In the genomic region with DNA sequence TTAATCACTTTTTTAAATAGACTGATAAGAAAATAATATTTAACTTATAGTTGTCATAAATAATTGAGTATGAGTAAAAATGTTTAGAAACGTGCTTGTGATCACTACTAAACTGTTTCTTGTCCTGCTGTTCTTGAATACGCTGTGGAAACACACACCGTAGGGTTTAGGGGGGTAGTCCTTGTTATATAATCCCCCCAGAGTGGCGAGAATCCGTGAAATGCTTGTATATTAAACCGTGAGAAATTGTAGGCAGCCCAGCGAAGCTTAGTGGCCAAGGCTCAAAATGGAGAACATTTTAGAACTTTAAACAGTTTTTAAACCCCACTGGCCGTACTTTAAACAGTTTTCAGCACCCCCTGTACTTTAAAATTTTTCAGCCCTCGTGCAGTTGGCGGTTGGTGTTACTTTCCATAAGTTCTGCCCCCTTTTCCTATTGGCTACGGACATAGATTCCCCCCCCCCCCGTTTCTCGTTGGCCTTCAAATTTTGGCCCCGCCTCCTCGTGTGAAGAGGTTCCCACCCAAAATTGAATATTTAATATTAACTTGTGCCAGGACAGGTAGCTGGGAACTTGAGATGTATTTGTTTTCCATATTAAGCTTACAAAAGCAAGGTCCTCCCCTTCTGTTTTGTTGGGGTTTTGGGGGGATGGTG, we compare ENCODE assay signal across 8 mouse cellular contexts. TPM values are rescaled to one million over a fixed set of nuclear protein-coding genes. Genes with fewer than 3 reads are reported as not detected.
DNase-seq lines count a peak whose midpoint lies in the region; ATAC-seq and TF ChIP-seq lines count a peak whose summit lies in the region.

No protein-coding gene starts in this region.

- DNase-seq in gastrocnemius, postnatal 10 days, result peak; percentile 4
- no peak for DNase-seq in gastrocnemius, adult 18-20 months (ENCODE audit: low spot score)
- peak; percentile 12 for DNase-seq in adrenal gland, postnatal 25 days
- DNase-seq in hindbrain, embryonic 11.5 days (ENCODE audit: low spot score), result peak; percentile 56
- peak; percentile 53 for DNase-seq in limb, embryonic 14.5 days (ENCODE audit: low spot score)
- peak; percentile 70 for DNase-seq in midbrain, embryonic 14.5 days
- peak; percentile 22 for DNase-seq in thymus, postnatal 25 days

- no peak for TF ChIP-seq POLR2A in embryonic fibroblast, embryonic 13.5 days (IDR thresholded peaks at IDR 0.05; ENCODE audit: low read depth, low read length)
- no peak for TF ChIP-seq POLR2A in limb, embryonic 14.5 days (IDR thresholded peaks at IDR 0.05; ENCODE audit: borderline replicate concordance, extremely low read depth, insufficient read depth, insufficient read length)

- H3K9me3 ChIP-seq in hindbrain, embryonic 11.5 days (ENCODE audit: control insufficient read depth, low read length), result no peaks in the 10 kb centered on the region
- no peaks in the 10 kb centered on the region for H3K9me3 ChIP-seq in limb, embryonic 14.5 days (ENCODE audit: control insufficient read depth, low read length)
- no peaks in the 10 kb centered on the region for H3K9me3 ChIP-seq in midbrain, embryonic 14.5 days (ENCODE audit: control insufficient read depth, low read length)

- ATAC-seq in hindbrain, embryonic 11.5 days (ENCODE audit: low FRiP score), result peak; percentile 63
- peak; percentile 86 for ATAC-seq in limb, embryonic 14.5 days (ENCODE audit: low FRiP score, low read depth)
- ATAC-seq in midbrain, embryonic 14.5 days (ENCODE audit: low FRiP score, low TSS enrichment), result peak; percentile 51; the same call in 1 of the 2 replicates

- no peaks in the 10 kb centered on the region for H3K36me3 ChIP-seq in hindbrain, embryonic 11.5 days (ENCODE audit: control insufficient read depth, insufficient read depth, low read length)
- H3K36me3 ChIP-seq in limb, embryonic 14.5 days (ENCODE audit: control insufficient read depth, insufficient read depth, low read length), result no peaks in the 10 kb centered on the region
- no peaks in the 10 kb centered on the region for H3K36me3 ChIP-seq in midbrain, embryonic 14.5 days (ENCODE audit: control insufficient read depth, insufficient read depth, low read length)

- peak overlapping the region; percentile 91 for H3K4me3 ChIP-seq in embryonic fibroblast, embryonic 13.5 days (ENCODE audit: insufficient read depth, low read length)
- peak overlapping the region; percentile 38 for H3K4me3 ChIP-seq in hindbrain, embryonic 11.5 days (ENCODE audit: low read depth, low read length)
- peak overlapping the region; percentile 49 for H3K4me3 ChIP-seq in limb, embryonic 14.5 days (replicated peaks; ENCODE audit: low read length)
- peak overlapping the region; percentile 43 for H3K4me3 ChIP-seq in midbrain, embryonic 14.5 days (replicated peaks; ENCODE audit: low read depth, low read length)

- no peaks in the 10 kb centered on the region for H3K4me1 ChIP-seq in embryonic fibroblast, embryonic 13.5 days (ENCODE audit: control insufficient read depth, insufficient read depth, low read length)
- no peaks in the 10 kb centered on the region for H3K4me1 ChIP-seq in hindbrain, embryonic 11.5 days (replicated peaks; ENCODE audit: control insufficient read depth, insufficient read depth, low read length)
- H3K4me1 ChIP-seq in limb, embryonic 14.5 days (ENCODE audit: control insufficient read depth, insufficient read depth, low read length), result no peaks in the 10 kb centered on the region
- H3K4me1 ChIP-seq in midbrain, embryonic 14.5 days (ENCODE audit: control insufficient read depth, insufficient read depth, low read length), result no peaks in the 10 kb centered on the region

- WGBS in hindbrain, embryonic 11.5 days, result 28% methylated on average over 15 of the region's 15 CpGs
- 25% methylated on average over 15 of the region's 15 CpGs for WGBS in limb, embryonic 14.5 days
- 19% methylated on average over 15 of the region's 15 CpGs for WGBS in midbrain, embryonic 14.5 days

- peak overlapping the region; percentile 86; the same call in 1 of the 2 replicates for H3K27ac ChIP-seq in embryonic fibroblast, embryonic 13.5 days (ENCODE audit: insufficient read depth, low read length)
- H3K27ac ChIP-seq in hindbrain, embryonic 11.5 days (ENCODE audit: low read depth, low read length), result 0 out of 2 replicates have a peak overlapping the region, but pooled peaks have one; percentile 70
- peak overlapping the region; percentile 80; the same call in 1 of the 2 replicates for H3K27ac ChIP-seq in limb, embryonic 14.5 days (replicated peaks; ENCODE audit: low read depth, low read length)
- H3K27ac ChIP-seq in midbrain, embryonic 14.5 days (replicated peaks; ENCODE audit: low read depth, low read length), result peak overlapping the region; percentile 83; the same call in 1 of the 2 replicates

- no peak for TF ChIP-seq CTCF in embryonic fibroblast, embryonic 13.5 days (IDR thresholded peaks at IDR 0.05; ENCODE audit: borderline replicate concordance, insufficient read depth, low read length)

- no peak overlapping the region for H3K9ac ChIP-seq in hindbrain, embryonic 11.5 days (ENCODE audit: low read depth, low read length)
- H3K9ac ChIP-seq in limb, embryonic 14.5 days (ENCODE audit: low read depth, low read length, severe bottlenecking), result no peak overlapping the region; the same call in 1 of the 2 replicates
- no peak overlapping the region for H3K9ac ChIP-seq in midbrain, embryonic 14.5 days (replicated peaks; ENCODE audit: low read length)

- H3K27me3 ChIP-seq in hindbrain, embryonic 11.5 days (ENCODE audit: control insufficient read depth, insufficient read depth, low read length), result no peaks in the 10 kb centered on the region
- no peaks in the 10 kb centered on the region for H3K27me3 ChIP-seq in limb, embryonic 14.5 days (ENCODE audit: control insufficient read depth, insufficient read depth, low read length)
- H3K27me3 ChIP-seq in midbrain, embryonic 14.5 days (ENCODE audit: control insufficient read depth, insufficient read depth, low read length), result no peaks in the 10 kb centered on the region

- H3K4me2 ChIP-seq in hindbrain, embryonic 11.5 days (replicated peaks; ENCODE audit: low read depth, low read length), result peak overlapping the region; percentile 29
- peak overlapping the region; percentile 43 for H3K4me2 ChIP-seq in limb, embryonic 14.5 days (replicated peaks; ENCODE audit: low read depth, low read length, severe bottlenecking)
- H3K4me2 ChIP-seq in midbrain, embryonic 14.5 days (ENCODE audit: low read length), result peak overlapping the region; percentile 52

RNA-seq across cellular contexts. Expression of gene Nxt2, which starts 1.0 kb away (rescaled TPM):
- 1 to 10 TPM; 3.8 to 4.4 TPM for total RNA-seq in gastrocnemius, postnatal 10 days (2021)
- 1 to 10 TPM; 3.4 to 4.2 TPM for total RNA-seq in gastrocnemius, adult 18-20 months (2021)
- 17.4 and 19.2 TPM in 2 replicates for total RNA-seq in adrenal gland, postnatal 25 days (2021)
- 9.9 and 12.1 TPM in 2 replicates for polyA plus RNA-seq in embryonic fibroblast, embryonic 13.5 days (2011; ENCODE audit: insufficient read length, low read depth, missing spikeins)
- polyA plus RNA-seq in hindbrain, embryonic 11.5 days (2014; fragmentation: Nextera tagmentation; extraction: Ambion mirVana), result 12.8 and 13.0 TPM in 2 replicates
- 5.4 and 6.3 TPM in 2 replicates for polyA plus RNA-seq in limb, embryonic 14.5 days (2012; rRNA removed)
- 14.3 and 18.6 TPM in 2 replicates for polyA plus RNA-seq in limb, embryonic 14.5 days (2014; fragmentation: Nextera tagmentation; extraction: Ambion mirVana)
- 19.3 and 21.4 TPM in 2 replicates for polyA plus RNA-seq in midbrain, embryonic 14.5 days (2014; fragmentation: Nextera tagmentation; extraction: Ambion mirVana)

RNA-seq across cellular contexts. Expression of gene Gucy2f, which starts 30.8 kb away (rescaled TPM):
- total RNA-seq in gastrocnemius, postnatal 10 days (2021), result not detected
- not detected for total RNA-seq in gastrocnemius, adult 18-20 months (2021)
- not detected in 2 replicates for total RNA-seq in adrenal gland, postnatal 25 days (2021)
- polyA plus RNA-seq in embryonic fibroblast, embryonic 13.5 days (2011; ENCODE audit: insufficient read length, low read depth, missing spikeins), result not detected in 2 replicates
- polyA plus RNA-seq in hindbrain, embryonic 11.5 days (2014; fragmentation: Nextera tagmentation; extraction: Ambion mirVana), result not detected in 2 replicates
- polyA plus RNA-seq in limb, embryonic 14.5 days (2012; rRNA removed), result 0.01 and 0.03 TPM in 2 replicates
- not detected in 2 replicates for polyA plus RNA-seq in limb, embryonic 14.5 days (2014; fragmentation: Nextera tagmentation; extraction: Ambion mirVana)
- 0.09 and 0.12 TPM in 2 replicates for polyA plus RNA-seq in midbrain, embryonic 14.5 days (2014; fragmentation: Nextera tagmentation; extraction: Ambion mirVana)

Comparison
In these comparisons a context has a peak if more than half of its experiments do, and no peak if none do; other contexts are left out.
1. H3K4me3 ChIP-seq: peak in every context shown above with its lines; median percentile 91 in embryonic fibroblast, embryonic 13.5 days; 49 in limb, embryonic 14.5 days; 43 in midbrain, embryonic 14.5 days; 38 in hindbrain, embryonic 11.5 days.